8 mouse cellular contexts compared by ENCODE assay signal in genomic region chr5:35104960-35105921, GRCm38 (mm10). TPM values are rescaled to one million over a fixed set of nuclear protein-coding genes. Genes with fewer than 3 reads are reported as not detected.
DNase-seq lines count a peak whose midpoint lies in the region; ATAC-seq lines count a peak whose summit lies in the region.

TSS of gene Lrpap1 (minus strand) at chr5:35105766.

- peak within 1 kb of the TSS; percentile 53 for H3K27ac ChIP-seq in brown adipose tissue, adult 24 weeks (replicated peaks; ENCODE audit: low read depth, low read length)
- H3K27ac ChIP-seq in heart, embryonic 13.5 days (replicated peaks), result peak within 1 kb of the TSS; percentile 76
- H3K27ac ChIP-seq in liver, embryonic 12.5 days, result peak within 1 kb of the TSS; percentile 72
- peak within 1 kb of the TSS; percentile 80 for H3K27ac ChIP-seq in stomach, embryonic 15.5 days

- H3K9me3 ChIP-seq in heart, embryonic 13.5 days, result no peaks in the 10 kb centered on the region
- H3K9me3 ChIP-seq in liver, embryonic 12.5 days (replicated peaks), result no peaks in the 10 kb centered on the region
- H3K9me3 ChIP-seq in stomach, embryonic 15.5 days, result no peaks in the 10 kb centered on the region

- peaks cover 24% of the 10 kb centered on the region for H3K36me3 ChIP-seq in heart, embryonic 13.5 days
- H3K36me3 ChIP-seq in liver, embryonic 12.5 days, result peaks cover 27% of the 10 kb centered on the region
- peaks cover 19% of the 10 kb centered on the region for H3K36me3 ChIP-seq in stomach, embryonic 15.5 days

- peak within 1 kb of the TSS; percentile 87 for H3K9ac ChIP-seq in heart, embryonic 13.5 days
- H3K9ac ChIP-seq in liver, embryonic 12.5 days, result peak within 1 kb of the TSS; percentile 85
- H3K9ac ChIP-seq in stomach, embryonic 15.5 days, result peak within 1 kb of the TSS; percentile 71

- peak; percentile 95 for DNase-seq in CD4-positive, CD25-positive, alpha-beta regulatory T cell, adult 2 months (ENCODE audit: low read depth, low spot score)
- DNase-seq in fat pad, adult 2 months (ENCODE audit: extremely low read depth, low read depth, low spot score), result peak; percentile 14
- DNase-seq in kidney, postnatal 10 days, result peak; percentile 95
- peak; percentile 81 to 85 for DNase-seq in natural killer cell, adult 2 months (ENCODE audit: low spot score in 2 of 2)

- 0 out of 2 replicates have a peak, but pooled peaks cover 9% of the 10 kb centered on the region for H3K4me1 ChIP-seq in brown adipose tissue, adult 24 weeks (ENCODE audit: control insufficient read depth, insufficient read depth, insufficient read length, low read length)
- peaks cover 29% of the 10 kb centered on the region for H3K4me1 ChIP-seq in heart, embryonic 13.5 days
- peaks cover 36% of the 10 kb centered on the region for H3K4me1 ChIP-seq in liver, embryonic 12.5 days
- peaks cover 18% of the 10 kb centered on the region for H3K4me1 ChIP-seq in stomach, embryonic 15.5 days

- peak within 1 kb of the TSS; percentile 75 for H3K4me2 ChIP-seq in heart, embryonic 13.5 days
- H3K4me2 ChIP-seq in liver, embryonic 12.5 days, result peak within 1 kb of the TSS; percentile 82
- peak within 1 kb of the TSS; percentile 65 for H3K4me2 ChIP-seq in stomach, embryonic 15.5 days

- peak within 1 kb of the TSS; percentile 99 for H3K4me3 ChIP-seq in brown adipose tissue, adult 24 weeks (ENCODE audit: insufficient read depth, low read depth, low read length)
- peak within 1 kb of the TSS; percentile 80 for H3K4me3 ChIP-seq in heart, embryonic 13.5 days
- peak within 1 kb of the TSS; percentile 83 for H3K4me3 ChIP-seq in liver, embryonic 12.5 days
- H3K4me3 ChIP-seq in stomach, embryonic 15.5 days (replicated peaks), result peak within 1 kb of the TSS; percentile 83

- under 1% methylated on average over 38 of the region's 39 CpGs for WGBS in heart, embryonic 13.5 days
- 1% methylated on average over 37 of the region's 39 CpGs for WGBS in liver, embryonic 12.5 days (ENCODE audit: insufficient replicate concordance)
- WGBS in stomach, embryonic 15.5 days, result under 1% methylated on average over 39 of the region's 39 CpGs

- H3K27me3 ChIP-seq in heart, embryonic 13.5 days (replicated peaks), result no peaks in the 10 kb centered on the region; the same call in 1 of the 2 replicates
- peaks cover 11% of the 10 kb centered on the region for H3K27me3 ChIP-seq in liver, embryonic 12.5 days (replicated peaks)
- no peaks in the 10 kb centered on the region for H3K27me3 ChIP-seq in stomach, embryonic 15.5 days (replicated peaks)

- peak; percentile 93 for ATAC-seq in heart, embryonic 13.5 days (ENCODE audit: extremely low read depth, insufficient number of reproducible peaks, low FRiP score, low TSS enrichment)
- peak; percentile 87 for ATAC-seq in liver, embryonic 12.5 days
- ATAC-seq in stomach, embryonic 15.5 days (ENCODE audit: insufficient read depth, low FRiP score, low read depth), result peak; percentile 89

RNA-seq across cellular contexts. Expression of gene Lrpap1, which starts in this region (rescaled TPM):
- polyA plus RNA-seq in brown adipose tissue, adult 24 weeks (2012; ENCODE audit: insufficient read depth, insufficient read length, missing spikeins), result 33.0 and 44.9 TPM in 2 replicates
- 113 and 125 TPM in 2 replicates for polyA plus RNA-seq in heart, embryonic 13.5 days (2015; fragmentation: Nextera tagmentation; extraction: Ambion mirVana)
- polyA plus RNA-seq in liver, embryonic 12.5 days (2016; fragmentation: Nextera tagmentation; extraction: Ambion mirVana), result 77.1 and 78.4 TPM in 2 replicates
- polyA plus RNA-seq in stomach, embryonic 15.5 days (2015; fragmentation: Nextera tagmentation; extraction: Ambion mirVana), result 136 and 168 TPM in 2 replicates

Comparison
In these comparisons a context has a peak if more than half of its experiments do, and no peak if none do; other contexts are left out.
1. Peak in every context shown above with its lines: DNase-seq, ATAC-seq, H3K4me3 ChIP-seq and H3K27ac ChIP-seq.
2. DNase-seq: peak in every context shown above with its lines; median percentile 95 in CD4-positive, CD25-positive, alpha-beta regulatory T cell, adult 2 months; 95 in kidney, postnatal 10 days; 83 in natural killer cell, adult 2 months; 14 in fat pad, adult 2 months.